Mouse (Mus musculus) brain, embryonic 14.5 days (tissue): Measurements from ENCODE around the gene 9230102O04Rik.

Experiments used
- CTCF ChIP-seq: fragments of 200-500 bp; IDR thresholded peaks from 2 replicates; pipeline ENCODE4 v1.5.1; 2012; ENCODE audit warnings: inconsistent platforms, mild to moderate bottlenecking, moderate library complexity, borderline replicate concordance; ENCODE audit not compliant: insufficient read depth, insufficient read length; ENCODE audit errors: extremely low read depth
- POLR2A ChIP-seq: fragments of 200-500 bp; IDR thresholded peaks from 2 replicates; pipeline ENCODE4 v1.6.1; 2012; ENCODE audit warnings: mild to moderate bottlenecking, inconsistent platforms, borderline replicate concordance; ENCODE audit not compliant: poor library complexity, insufficient read depth, insufficient read length, severe bottlenecking; ENCODE audit errors: extremely low read depth

DNA sequence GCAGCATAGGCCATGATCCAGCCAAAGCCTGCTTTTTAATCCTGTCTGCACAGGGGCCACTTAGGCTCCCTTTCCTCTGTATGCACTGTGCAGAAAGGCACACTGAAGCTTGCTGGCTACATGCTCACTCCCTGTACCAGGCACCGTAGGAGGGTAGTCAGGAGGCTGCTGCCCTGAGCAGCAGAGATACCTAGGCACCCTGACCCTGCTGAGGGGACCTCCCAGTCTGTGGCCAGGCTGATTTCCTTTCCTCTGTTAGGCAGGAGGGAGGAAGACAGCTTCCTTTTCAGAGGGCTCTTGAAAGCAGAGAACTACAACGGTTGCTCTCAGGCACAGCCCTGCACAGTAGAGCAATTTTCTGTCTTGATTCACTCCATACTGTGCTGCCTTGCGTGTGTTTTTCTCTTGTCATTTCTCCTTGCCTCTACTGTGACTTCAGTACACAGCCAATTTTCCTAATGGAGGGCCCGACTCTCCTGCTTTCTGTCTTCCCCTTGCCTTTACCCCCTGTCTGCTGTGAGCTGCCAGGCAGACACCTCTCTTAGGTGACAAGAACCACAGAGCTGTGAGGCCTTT lies 18.1 kb downstream of the 9230102O04Rik start:
- TF ChIP-seq POLR2A (no peak), CTCF (no peak)
